Mouse (Mus musculus) C3H10T1/2 (cell line): ENCODE data around the gene Ppm1k. TPM values are rescaled to one million over a fixed set of nuclear protein-coding genes. Genes with fewer than 3 reads are reported as not detected.

Source experiments
- polyA plus RNA-seq, 2 experiments: library from polyadenylated mRNA; unstranded; fragments of >200 nt; fragmentation: generic; extraction: Trizol; gene quantifications; one replicate each; pipeline ENCODE4 v1.2.1; 2012; ENCODE audit warnings: missing spikeins in 2 of 2

The Ppm1k gene
- under 1 TPM; 0.05 to 0.94 TPM for polyA plus RNA-seq

DNA sequence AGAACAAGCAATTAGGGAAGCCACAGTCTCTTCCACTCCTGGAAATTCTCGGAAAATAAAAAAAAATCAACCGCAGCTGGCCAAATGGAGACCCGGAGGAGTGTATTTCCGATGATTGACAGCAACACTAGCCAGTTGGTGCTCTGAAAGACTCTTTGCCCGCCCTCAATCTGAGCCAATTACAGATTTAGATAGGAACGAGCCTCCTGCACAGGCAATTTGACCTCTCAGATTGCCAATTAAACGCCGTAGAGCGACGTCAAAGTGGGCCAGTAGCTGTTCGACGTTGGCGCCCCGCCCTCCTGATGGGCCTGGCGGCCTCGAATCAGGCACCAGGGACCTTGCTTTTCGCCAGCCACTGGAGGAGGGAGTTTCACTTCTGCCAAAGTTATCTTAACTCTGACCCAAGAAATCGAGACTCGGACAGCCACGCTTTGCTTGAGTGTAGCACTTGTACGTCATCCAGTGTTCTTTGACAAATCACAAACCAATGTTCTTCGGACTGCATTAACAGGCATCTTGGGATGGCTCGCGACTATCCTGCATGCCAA lies at the start of gene Ppm1k:
Gene Ppm1k (minus strand): TSS at position 83 of the 551 bp plus-strand sequence.

DNA sequence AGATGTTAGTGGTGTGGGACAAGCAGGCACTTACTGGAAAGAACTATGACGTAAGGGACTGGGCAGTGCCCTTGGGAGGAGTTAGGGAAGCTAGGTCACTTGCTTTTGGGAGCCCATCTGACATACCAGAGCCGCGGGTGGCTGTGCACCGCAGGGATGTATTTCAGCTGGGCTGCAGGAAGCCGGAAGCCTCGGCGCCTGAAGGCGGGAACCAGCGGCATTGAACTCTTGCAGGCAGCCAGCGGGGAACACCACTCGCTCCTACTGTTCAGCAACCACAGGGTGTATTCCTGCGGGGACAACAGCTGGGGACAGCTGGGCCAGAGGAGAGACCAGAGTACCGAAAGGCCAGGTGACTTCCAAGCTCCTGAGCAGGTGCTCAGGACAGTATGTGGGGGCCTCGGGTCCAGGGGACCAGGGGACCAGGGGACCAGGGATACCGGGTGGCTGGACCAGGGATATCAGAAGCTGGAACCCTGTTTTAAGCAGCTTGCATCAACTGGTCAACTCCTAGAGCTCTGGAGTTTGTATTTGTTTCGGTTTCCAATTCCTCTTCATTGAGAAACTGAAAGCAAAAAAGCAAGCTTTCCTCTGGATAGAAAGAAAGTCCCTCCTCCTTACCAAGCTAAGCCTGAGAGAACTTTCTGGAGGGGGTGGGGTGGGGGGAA lies 45.7 kb upstream of the Ppm1k start, which contains the start of gene Herc6:
Gene Herc6 (plus strand): TSS at position 120 of the 668 bp plus-strand sequence.

Other genes with a start within 250 kb of the Ppm1k start
- not detected for gene Vmn1r16, start 206.0 kb downstream of the Ppm1k start, polyA plus RNA-seq
- not detected for gene Vmn1r17, start 171.7 kb downstream of the Ppm1k start, polyA plus RNA-seq
- not detected for gene Vmn1r18, start 139.7 kb downstream of the Ppm1k start, polyA plus RNA-seq
- gene Vmn1r19, start 131.7 kb downstream of the Ppm1k start, polyA plus RNA-seq = not detected
- not detected for gene Vmn1r20, start 106.5 kb downstream of the Ppm1k start, polyA plus RNA-seq
- under 1 TPM; 0.05 to 0.97 TPM for gene Herc6, start 45.5 kb upstream of the Ppm1k start, polyA plus RNA-seq
- 10 to 100 TPM in 1 of 2 experiments, 1 to 10 TPM in 1; 3.5 to 10.5 TPM for gene Pyurf, start 156.6 kb upstream of the Ppm1k start, polyA plus RNA-seq
- 1 to 10 TPM; 1.6 to 9.8 TPM for gene Lancl2, start 167.1 kb upstream of the Ppm1k start, polyA plus RNA-seq